Mouse (Mus musculus): ENCODE measurements around the gene Bsg.

DNA sequence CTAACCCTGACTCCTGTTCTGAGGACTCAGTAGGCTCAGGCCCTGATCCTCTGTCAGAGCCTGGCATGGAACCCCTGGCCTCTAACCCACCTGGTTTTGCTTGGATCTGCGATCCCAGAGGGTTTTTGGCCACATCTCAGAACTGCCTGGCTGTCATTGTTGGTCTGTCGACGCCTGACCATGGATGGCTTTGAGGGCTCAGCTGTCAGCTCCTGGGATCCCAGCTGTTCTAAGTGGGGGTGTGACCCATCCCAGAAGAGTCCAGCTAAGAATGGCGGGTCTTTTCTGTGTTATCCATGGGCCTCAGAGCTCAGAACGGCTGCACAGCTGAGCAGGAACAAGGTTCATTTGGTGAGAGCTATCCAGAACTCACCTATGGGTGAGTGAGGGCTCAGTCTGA is 16.8 kb downstream of the Bsg start:
- no peak for TF ChIP-seq EP300 (IDR thresholded peaks at IDR 0.05; ENCODE audit: low read depth)
- no peak for TF ChIP-seq CTCF (IDR thresholded peaks at IDR 0.05; ENCODE audit: low read depth)
